Mouse (Mus musculus) hindbrain, embryonic 13.5 days (tissue): Measurements from ENCODE around the gene Pmp22. TPM values are rescaled to one million over a fixed set of nuclear protein-coding genes. Genes with fewer than 3 reads are reported as not detected.
A peak's percentile ranks its signal among the peaks of the same experiment; 100 is the strongest.

Experiments
- ATAC-seq: fragments of 200-750 bp; cut with Nextera tagmentation; 2 replicates; pipeline ENCODE4 v1.8.0; 2017; ENCODE audit warnings: moderate TSS enrichment; ENCODE audit not compliant: low FRiP score
- H3K27ac ChIP-seq: fragments of 300-500 bp; sonication (generic); 2 replicates; pipeline ENCODE4 v1.5.1; 2015; ENCODE audit warnings: inconsistent platforms, mild to moderate bottlenecking, moderate library complexity
- H3K27me3 ChIP-seq: fragments of 300-500 bp; sonication (generic); 2 replicates; pipeline ENCODE4 v1.6.1; 2015; ENCODE audit warnings: mild to moderate bottlenecking, inconsistent platforms
- H3K36me3 ChIP-seq: fragments of 300-500 bp; sonication (generic); 2 replicates; pipeline ENCODE4 v1.6.1; 2015; ENCODE audit warnings: mild to moderate bottlenecking, inconsistent platforms
- H3K4me1 ChIP-seq: fragments of 300-500 bp; sonication (generic); replicated peaks from 2 replicates; pipeline ENCODE4 v1.6.1; 2015; ENCODE audit warnings: inconsistent platforms
- H3K4me2 ChIP-seq: fragments of 300-500 bp; sonication (generic); 2 replicates; pipeline ENCODE4 v1.6.1; 2015; ENCODE audit warnings: inconsistent platforms, mild to moderate bottlenecking, moderate library complexity
- H3K4me3 ChIP-seq: fragments of 300-500 bp; sonication (generic); 2 replicates; pipeline ENCODE4 v1.5.1; 2015; ENCODE audit warnings: mild to moderate bottlenecking, inconsistent platforms
- H3K9ac ChIP-seq: fragments of 300-500 bp; sonication (generic); 2 replicates; pipeline ENCODE4 v1.6.1; 2015; ENCODE audit warnings: mild to moderate bottlenecking, inconsistent platforms
- H3K9me3 ChIP-seq: fragments of 300-500 bp; sonication (generic); 2 replicates; pipeline ENCODE4 v1.6.1; 2016; ENCODE audit warnings: inconsistent platforms
- WGBS: fragments of 180-500 bp; shearing (Covaris S2); methylation state at CpG from one replicate; pipeline ENCODE4 v1.1.7; 2015; 5-methylcytosine and 5-hydroxymethylcytosine counted together
- polyA plus RNA-seq: library from polyadenylated mRNA; unstranded; fragments of >200 nt; fragmentation: Nextera tagmentation; extraction: Ambion mirVana; gene quantifications from 2 replicates; pipeline ENCODE4 v1.2.1, GENCODE M21; 2015

Pmp22 gene
- polyA plus RNA-seq, 1 experiment from 2014 or later: 37.6 TPM

- 63% methylated on average over 12 of the region's 12 CpGs for WGBS
- Histone ChIP-seq H3K36me3 (no peaks in the 10 kb centered on the region), H3K4me1 (peaks cover 34% of the 10 kb centered on the region), H3K9ac (no peak overlapping the region), H3K27me3 (peaks cover 66% of the 10 kb centered on the region), H3K4me3 (no peak overlapping the region), H3K27ac (no peak overlapping the region), H3K9me3 (no peaks in the 10 kb centered on the region), H3K4me2 (no peak overlapping the region)
- ATAC-seq: no peak
Observed at GRCm38 (mm10) chr11:63129840-63130239, 1.1 kb downstream of the Pmp22 start.

- Histone ChIP-seq H3K9ac (no peak overlapping the region), H3K27me3 (peaks cover 71% of the 10 kb centered on the region)
- WGBS: 59% methylated on average over 8 of the region's 8 CpGs
Observed at GRCm38 (mm10) chr11:63130497-63130896, 1.7 kb downstream of the Pmp22 start.

DNA sequence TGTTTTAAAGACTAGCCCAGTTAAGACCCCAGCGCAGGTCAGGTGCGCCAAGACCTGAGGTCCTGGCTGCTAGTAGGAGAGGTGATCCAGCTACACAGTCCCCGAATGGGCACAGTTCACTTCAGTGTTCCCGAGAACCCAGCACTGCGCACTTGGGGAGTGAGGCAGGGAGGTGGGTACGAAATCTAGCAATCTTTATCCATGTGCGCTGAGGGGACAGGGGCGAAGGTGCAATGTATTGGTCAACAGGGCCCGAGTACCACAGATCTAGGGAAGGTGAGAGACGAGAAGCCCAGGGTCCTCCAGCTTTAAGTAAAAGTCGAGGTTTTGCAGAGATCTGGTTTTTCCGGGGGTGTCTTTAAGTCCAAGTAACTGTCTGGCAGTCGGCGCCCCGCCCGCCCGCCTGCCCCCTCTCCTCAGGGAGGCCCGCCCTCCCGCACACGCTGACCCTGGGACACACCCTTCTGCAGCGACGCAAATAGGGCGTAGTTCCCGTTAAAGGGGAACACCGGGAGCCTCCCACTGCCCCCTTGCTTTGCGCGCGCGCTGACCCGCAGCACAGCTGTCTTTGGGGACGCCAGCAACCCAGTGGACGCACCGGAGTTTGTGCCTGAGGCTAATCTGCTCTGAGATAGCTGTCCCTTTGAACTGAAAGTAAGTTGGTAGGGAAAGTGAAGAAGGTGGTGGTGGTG, 2.4 kb downstream of the Pmp22 start:
- ATAC-seq: no peak
- Histone ChIP-seq H3K36me3 (no peaks in the 10 kb centered on the region), H3K9ac (peak overlapping the region; percentile 76), H3K27ac (no peak overlapping the region), H3K27me3 (peaks cover 71% of the 10 kb centered on the region), H3K9me3 (no peaks in the 10 kb centered on the region), H3K4me2 (peak overlapping the region; percentile 97), H3K4me3 (peak overlapping the region; percentile 57), H3K4me1 (peaks cover 43% of the 10 kb centered on the region)
- 6% methylated on average over 33 of the region's 33 CpGs for WGBS

More at GRCm38 (mm10) chr11:63130497-63130896, 1.7 kb downstream of the Pmp22 start:
- no peak for ATAC-seq
- peaks cover 40% of the 10 kb centered on the region for H3K4me1 ChIP-seq
- no peak overlapping the region for H3K27ac ChIP-seq
- peak overlapping the region; percentile 97 for H3K4me2 ChIP-seq
- H3K36me3 ChIP-seq: no peaks in the 10 kb centered on the region
- H3K4me3 ChIP-seq: no peak overlapping the region
- H3K9me3 ChIP-seq: no peaks in the 10 kb centered on the region

DNA sequence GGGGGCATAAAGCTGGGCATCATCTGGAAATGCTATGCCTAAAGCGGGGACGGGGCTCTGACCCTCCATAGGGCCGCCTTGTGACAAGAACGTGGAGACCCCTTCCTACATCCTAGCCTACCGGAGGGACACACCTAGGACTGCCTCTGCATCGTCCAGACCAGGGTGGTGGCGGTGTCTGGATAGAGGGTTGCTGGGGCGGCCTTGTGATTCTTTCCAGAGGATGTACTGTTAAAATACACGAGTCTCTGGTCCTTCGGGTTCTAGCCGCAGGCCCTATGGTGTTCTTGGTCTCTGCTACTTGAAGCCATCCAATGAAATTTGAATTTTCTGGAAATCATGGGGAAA, 2.9 kb downstream of the Pmp22 start:
- peaks cover 71% of the 10 kb centered on the region for H3K27me3 ChIP-seq
- peak overlapping the region; percentile 76 for H3K9ac ChIP-seq
- H3K4me1 ChIP-seq: peaks cover 43% of the 10 kb centered on the region
- peak overlapping the region; percentile 97 for H3K4me2 ChIP-seq
- no peaks in the 10 kb centered on the region for H3K9me3 ChIP-seq
- H3K27ac ChIP-seq: no peak overlapping the region
- H3K36me3 ChIP-seq: no peaks in the 10 kb centered on the region
- no peak for ATAC-seq
- H3K4me3 ChIP-seq: peak overlapping the region; percentile 57
- WGBS: 10% methylated on average over 11 of the region's 11 CpGs

DNA sequence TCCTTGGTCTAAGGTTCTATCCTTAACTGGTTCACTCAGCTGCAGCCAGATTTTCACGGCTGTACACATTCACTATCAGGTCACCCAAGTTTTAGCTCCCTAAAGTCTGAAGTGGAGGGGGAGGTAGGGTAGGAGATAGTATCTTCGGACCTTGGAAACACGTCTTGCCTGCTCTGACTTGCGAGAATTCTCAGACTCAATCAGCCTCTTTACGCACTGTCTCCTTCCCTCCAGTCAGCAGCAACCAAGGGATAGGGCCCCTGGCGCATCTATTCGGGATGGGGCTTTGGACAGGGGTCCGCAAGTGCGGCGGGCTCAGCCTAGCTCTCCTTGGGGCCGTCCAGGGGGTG, 3.3 kb downstream of the Pmp22 start:
- WGBS: 2% methylated on average over 11 of the region's 11 CpGs
- H3K27me3 ChIP-seq: peaks cover 71% of the 10 kb centered on the region
- peak overlapping the region; percentile 57 for H3K4me3 ChIP-seq
- H3K9me3 ChIP-seq: no peaks in the 10 kb centered on the region
- H3K4me1 ChIP-seq: peaks cover 43% of the 10 kb centered on the region
- peak overlapping the region; percentile 68 for H3K27ac ChIP-seq
- H3K4me2 ChIP-seq: peak overlapping the region; percentile 97
- H3K36me3 ChIP-seq: no peaks in the 10 kb centered on the region
- ATAC-seq: no peak
- H3K9ac ChIP-seq: peak overlapping the region; percentile 76

DNA sequence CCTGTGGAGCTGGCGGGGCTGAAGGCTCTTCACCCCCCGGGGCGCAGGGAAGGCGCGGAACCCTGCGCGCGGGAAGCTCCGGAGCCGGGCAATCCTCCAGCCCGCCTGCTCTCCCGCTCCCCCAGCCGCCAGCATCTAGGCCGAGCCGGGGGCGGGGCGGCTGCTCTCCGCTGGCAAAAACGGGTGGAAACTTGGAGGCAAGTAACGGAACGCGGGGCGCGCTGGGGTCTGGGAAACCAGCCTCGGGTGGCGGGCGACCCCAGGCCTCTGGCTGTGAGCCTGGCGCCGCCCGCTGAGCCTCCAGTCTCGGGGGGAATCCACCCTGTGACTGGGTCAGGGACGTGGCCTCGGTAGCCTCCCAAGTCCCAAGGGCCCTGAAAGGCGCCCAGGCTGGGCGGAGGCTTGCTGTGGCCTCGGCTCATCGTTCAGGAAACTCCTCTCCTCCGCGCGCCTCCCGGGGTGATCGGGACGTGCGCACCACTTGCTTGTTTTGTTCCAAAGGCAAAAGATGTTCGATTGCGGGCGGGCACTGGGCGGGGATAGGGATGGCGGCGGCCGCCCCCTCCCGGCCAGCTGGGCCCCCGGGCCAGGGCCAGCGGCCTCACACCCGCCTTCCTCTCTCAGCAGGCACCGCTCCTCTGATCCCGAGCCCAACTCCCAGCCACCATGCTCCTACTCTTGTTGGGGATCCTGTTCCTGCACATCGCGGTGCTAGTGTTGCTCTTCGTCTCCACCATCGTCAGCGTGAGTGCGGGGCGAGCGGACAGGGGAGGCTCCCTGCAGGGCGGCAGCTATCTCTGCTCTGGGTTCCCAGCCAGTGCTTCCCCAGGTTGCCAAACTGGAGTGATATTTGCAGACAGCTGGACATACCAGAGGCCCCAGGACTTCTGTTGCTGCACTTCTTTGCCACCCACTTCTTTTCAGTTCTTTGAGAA, 4.0 kb downstream of the Pmp22 start:
- WGBS: under 1% methylated on average over 54 of the region's 66 CpGs
- Histone ChIP-seq H3K36me3 (no peaks in the 10 kb centered on the region), H3K27me3 (peaks cover 71% of the 10 kb centered on the region), H3K4me1 (peaks cover 43% of the 10 kb centered on the region), H3K9me3 (no peaks in the 10 kb centered on the region), H3K4me3 (peak overlapping the region; percentile 57), H3K9ac (peak overlapping the region; percentile 76), H3K4me2 (peak overlapping the region; percentile 97), H3K27ac (peak overlapping the region; percentile 68)
- peak; percentile 52 for ATAC-seq

DNA sequence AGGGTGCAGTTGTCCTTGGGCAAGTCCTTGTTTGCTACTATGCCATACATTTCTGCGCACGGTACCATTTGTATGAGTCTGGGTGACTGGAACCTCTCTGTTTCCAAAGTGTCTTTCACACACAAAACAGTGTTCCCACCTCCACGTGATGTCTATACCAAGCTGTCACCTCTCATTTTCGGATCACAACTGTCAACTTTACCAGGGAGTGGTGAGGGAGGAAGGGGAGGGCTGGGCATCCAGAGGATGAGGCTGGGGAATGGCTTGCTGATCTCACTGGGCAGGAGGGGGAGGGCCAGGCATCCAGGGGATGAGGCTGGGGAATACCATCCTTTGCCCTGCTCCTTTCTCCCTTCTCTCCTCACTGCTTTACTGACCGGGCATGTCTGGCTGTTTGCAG, 5.2 kb downstream of the Pmp22 start:
- WGBS: 88% methylated on average over 5 of the region's 5 CpGs
- H3K4me1 ChIP-seq: peaks cover 43% of the 10 kb centered on the region
- no peak overlapping the region for H3K9ac ChIP-seq
- H3K9me3 ChIP-seq: no peaks in the 10 kb centered on the region
- H3K27me3 ChIP-seq: peaks cover 63% of the 10 kb centered on the region
- no peak for ATAC-seq
- peak overlapping the region; percentile 97 for H3K4me2 ChIP-seq
- H3K27ac ChIP-seq: no peak overlapping the region
- H3K4me3 ChIP-seq: no peak overlapping the region
- H3K36me3 ChIP-seq: no peaks in the 10 kb centered on the region

DNA sequence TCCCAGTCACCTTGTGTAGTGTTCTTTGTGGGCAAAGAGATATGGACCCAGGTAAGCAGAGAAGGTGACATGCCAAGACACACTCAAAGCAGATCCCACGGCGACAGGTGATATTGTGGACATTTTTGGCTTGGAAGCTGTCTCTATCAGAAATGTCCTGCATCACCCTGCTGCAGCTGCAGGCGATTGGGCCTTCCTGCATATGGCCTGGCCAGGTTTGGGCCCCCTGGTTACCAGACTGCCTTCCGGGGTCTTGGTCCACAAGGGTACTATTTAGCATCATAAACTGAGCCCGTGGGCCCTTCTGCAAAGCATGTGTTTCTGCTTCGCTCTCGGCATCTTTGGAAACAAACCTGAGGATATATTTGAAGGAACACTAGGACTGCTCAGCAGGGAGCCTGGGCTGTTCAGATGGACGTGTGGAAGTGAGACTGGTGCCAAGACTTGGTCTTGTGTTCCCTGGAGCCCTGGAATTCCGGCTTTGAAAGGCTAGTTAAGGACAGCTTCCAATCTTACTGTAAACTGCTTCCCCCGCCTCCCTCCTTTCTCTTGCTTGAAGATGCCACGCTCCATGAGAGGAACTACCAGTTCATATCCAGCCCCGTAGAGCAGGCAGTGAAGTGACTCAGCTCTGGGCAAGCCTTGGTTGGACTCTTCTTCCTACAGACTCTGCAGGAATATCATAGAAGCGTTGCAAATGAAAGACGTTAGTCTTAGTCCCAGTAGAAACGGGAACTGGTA, 6.1 kb downstream of the Pmp22 start:
- no peak overlapping the region for H3K9ac ChIP-seq
- 75% methylated on average over 15 of the region's 15 CpGs for WGBS

DNA sequence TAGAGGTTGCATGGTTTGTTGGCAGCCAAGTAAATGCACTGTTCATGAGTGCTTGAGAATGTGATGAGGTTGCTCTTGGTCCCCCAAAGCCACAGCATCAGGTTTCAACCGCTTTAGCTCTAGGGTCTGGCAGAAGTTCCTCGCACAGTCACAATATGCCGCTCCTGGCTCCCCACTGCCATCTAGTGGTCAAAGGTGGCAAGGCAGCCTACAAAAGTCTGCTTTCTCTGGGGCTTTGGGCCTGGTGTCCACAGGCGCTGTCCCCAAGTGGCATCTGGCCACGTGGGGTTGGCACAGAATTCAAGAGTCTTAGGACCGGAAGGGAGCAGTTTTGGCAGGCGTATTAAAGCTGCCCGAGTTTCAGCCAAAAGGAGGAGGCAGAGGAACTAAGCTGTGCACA, 6.8 kb downstream of the Pmp22 start:
- Histone ChIP-seq H3K9ac (no peak overlapping the region), H3K27me3 (peaks cover 47% of the 10 kb centered on the region), H3K9me3 (no peaks in the 10 kb centered on the region), H3K4me3 (no peak overlapping the region), H3K4me2 (no peak overlapping the region), H3K4me1 (peaks cover 39% of the 10 kb centered on the region), H3K36me3 (no peaks in the 10 kb centered on the region), H3K27ac (no peak overlapping the region)
- ATAC-seq: peak; percentile 73
- 3% methylated on average over 8 of the region's 8 CpGs for WGBS

More for the DNA sequence above, 6.1 kb downstream of the Pmp22 start:
- no peak for ATAC-seq
- Histone ChIP-seq H3K9me3 (no peaks in the 10 kb centered on the region), H3K36me3 (no peaks in the 10 kb centered on the region), H3K27ac (no peak overlapping the region), H3K4me1 (peaks cover 43% of the 10 kb centered on the region), H3K4me2 (no peak overlapping the region), H3K4me3 (no peak overlapping the region), H3K27me3 (peaks cover 54% of the 10 kb centered on the region)

GRCm38 (mm10) chr11:63136205-63136604, 7.4 kb downstream of the Pmp22 start:
- no peaks in the 10 kb centered on the region for H3K9me3 ChIP-seq
- H3K4me3 ChIP-seq: no peak overlapping the region
- H3K27ac ChIP-seq: no peak overlapping the region
- ATAC-seq: no peak
- peaks cover 33% of the 10 kb centered on the region for H3K4me1 ChIP-seq
- no peak overlapping the region for H3K4me2 ChIP-seq
- H3K36me3 ChIP-seq: no peaks in the 10 kb centered on the region
- 80% methylated on average over 6 of the region's 6 CpGs for WGBS
- no peak overlapping the region for H3K9ac ChIP-seq
- peaks cover 41% of the 10 kb centered on the region for H3K27me3 ChIP-seq

- H3K4me2 ChIP-seq: no peak overlapping the region
- no peaks in the 10 kb centered on the region for H3K9me3 ChIP-seq
- peaks cover 26% of the 10 kb centered on the region for H3K4me1 ChIP-seq
- 73% methylated on average over 4 of the region's 4 CpGs for WGBS
- ATAC-seq: no peak
- no peak overlapping the region for H3K4me3 ChIP-seq
- no peaks in the 10 kb centered on the region for H3K36me3 ChIP-seq
- no peak overlapping the region for H3K9ac ChIP-seq
- H3K27ac ChIP-seq: no peak overlapping the region
- peaks cover 34% of the 10 kb centered on the region for H3K27me3 ChIP-seq
Observed at GRCm38 (mm10) chr11:63136836-63137416, 8.1 kb downstream of the Pmp22 start.

GRCm38 (mm10) chr11:63138739-63139138, 10.0 kb downstream of the Pmp22 start:
- Histone ChIP-seq H3K9me3 (no peaks in the 10 kb centered on the region), H3K4me2 (no peak overlapping the region), H3K4me1 (peaks cover 14% of the 10 kb centered on the region; the same call in 1 of the 2 replicates), H3K9ac (no peak overlapping the region), H3K36me3 (no peaks in the 10 kb centered on the region), H3K27ac (no peak overlapping the region), H3K27me3 (peaks cover 16% of the 10 kb centered on the region), H3K4me3 (no peak overlapping the region)
- WGBS: 71% methylated on average over 3 of the region's 3 CpGs
- ATAC-seq: no peak
